Mouse (Mus musculus) stomach, postnatal 0 days (tissue): ENCODE measurements around the gene Acads. TPM values are rescaled to one million over a fixed set of nuclear protein-coding genes. Genes with fewer than 3 reads are reported as not detected.

Source experiments
- ATAC-seq: fragments of 200-750 bp; cut with Nextera tagmentation; 2 replicates; pipeline ENCODE4 v1.8.0; 2017; ENCODE audit not compliant: low FRiP score, low TSS enrichment
- DNase-seq: peaks from one replicate; pipeline ENCODE4 v3.0.0-alpha.2; 2016; ENCODE audit warnings: low spot score
- H3K27ac ChIP-seq: fragments of 300-500 bp; sonication (generic); replicated peaks from 2 replicates; pipeline ENCODE4 v1.5.1; 2014; ENCODE audit warnings: mild to moderate bottlenecking, control low read depth
- H3K27me3 ChIP-seq: fragments of 300-500 bp; sonication (generic); 2 replicates; pipeline ENCODE4 v1.6.1; 2014; ENCODE audit warnings: low read length; ENCODE audit not compliant: control insufficient read depth, insufficient read depth
- H3K36me3 ChIP-seq: fragments of 300-500 bp; sonication (generic); 2 replicates; pipeline ENCODE4 v1.6.1; 2014; ENCODE audit warnings: low read length, mixed read lengths; ENCODE audit not compliant: control insufficient read depth, insufficient read depth
- H3K4me1 ChIP-seq: fragments of 300-500 bp; sonication (generic); replicated peaks from 2 replicates; pipeline ENCODE4 v1.6.1; 2014; ENCODE audit warnings: antibody characterized with exemption; ENCODE audit not compliant: control insufficient read depth, insufficient read depth
- H3K4me2 ChIP-seq: fragments of 300-500 bp; sonication (generic); replicated peaks from 2 replicates; pipeline ENCODE4 v1.6.1; 2014; ENCODE audit warnings: low read depth, mild to moderate bottlenecking, control low read depth, moderate library complexity
- H3K4me3 ChIP-seq: fragments of 300-500 bp; sonication (generic); 2 replicates; pipeline ENCODE4 v1.5.1; 2014; ENCODE audit warnings: low read depth, low read length, control low read depth
- H3K9ac ChIP-seq: fragments of 300-500 bp; sonication (generic); 2 replicates; pipeline ENCODE4 v1.6.1; 2014; ENCODE audit warnings: mild to moderate bottlenecking, low read length, control low read depth, mixed read lengths
- H3K9me3 ChIP-seq: fragments of 300-500 bp; sonication (generic); 2 replicates; pipeline ENCODE4 v1.6.1; 2016; ENCODE audit warnings: low read length; ENCODE audit not compliant: control insufficient read depth
- CTCF ChIP-seq: IDR thresholded peaks from 2 replicates; pipeline ENCODE4 v1.5.1; 2016; ENCODE audit warnings: antibody characterized with exemption, low read depth, mild to moderate bottlenecking, moderate library complexity
- EP300 ChIP-seq: optimal IDR thresholded peaks from 2 replicates; pipeline ENCODE3; 2016; ENCODE audit warnings: antibody characterized with exemption
- WGBS: fragments of 180-500 bp; shearing (Covaris S2); extraction: QIAGEN DNeasy Blood & Tissue Kit; methylation state at CpG from one replicate; pipeline ENCODE4 v1.1.7; 2014; 5-methylcytosine and 5-hydroxymethylcytosine counted together
- polyA plus RNA-seq: library from polyadenylated mRNA; unstranded; fragments of >200 nt; fragmentation: Nextera tagmentation; extraction: Ambion mirVana; gene quantifications from 2 replicates; pipeline ENCODE4 v1.2.1, GENCODE M21; 2015

Acads gene
- polyA plus RNA-seq, 1 experiment from 2014 or later: 70.6 TPM

- peaks cover under 1% of the 10 kb centered on the region; the same call in 1 of the 2 replicates for H3K36me3 ChIP-seq
- DNase-seq: no peak
- H3K27me3 ChIP-seq: no peaks in the 10 kb centered on the region
- TF ChIP-seq CTCF (no peak), EP300 (no peak)
- H3K27ac ChIP-seq: no peak overlapping the region
- no peak overlapping the region for H3K4me3 ChIP-seq
- no peak overlapping the region for H3K9ac ChIP-seq
- no peaks in the 10 kb centered on the region for H3K4me1 ChIP-seq
- ATAC-seq: no peak
- no peaks in the 10 kb centered on the region for H3K9me3 ChIP-seq
- H3K4me2 ChIP-seq: no peak overlapping the region
- 91% methylated on average over 9 of the region's 9 CpGs for WGBS
These were observed 23.1 kb upstream of the Acads start for GRCm38 (mm10) chr5:115142166-115142697.

GRCm38 (mm10) chr5:115140726-115141125 lies 21.6 kb upstream of the Acads start:
- ATAC-seq (no peak), DNase-seq (no peak)
- no peak overlapping the region for H3K27ac ChIP-seq
- no peak overlapping the region for H3K4me2 ChIP-seq
- TF ChIP-seq EP300 (no peak), CTCF (no peak)
- 41% methylated on average over 3 of the region's 3 CpGs for WGBS
- H3K4me1 ChIP-seq: no peaks in the 10 kb centered on the region
- no peaks in the 10 kb centered on the region for H3K27me3 ChIP-seq
- no peak overlapping the region for H3K9ac ChIP-seq
- no peaks in the 10 kb centered on the region for H3K36me3 ChIP-seq
- H3K4me3 ChIP-seq: no peak overlapping the region
- no peaks in the 10 kb centered on the region for H3K9me3 ChIP-seq

GRCm38 (mm10) chr5:115139124-115139523 lies 20.0 kb upstream of the Acads start:
- no peak for DNase-seq
- TF ChIP-seq EP300 (no peak), CTCF (peak; percentile 15; the same call in 1 of the 2 replicates)
- Histone ChIP-seq H3K4me1 (no peaks in the 10 kb centered on the region), H3K36me3 (no peaks in the 10 kb centered on the region), H3K4me2 (no peak overlapping the region), H3K9ac (no peak overlapping the region), H3K27me3 (no peaks in the 10 kb centered on the region), H3K4me3 (no peak overlapping the region), H3K9me3 (no peaks in the 10 kb centered on the region), H3K27ac (no peak overlapping the region)
- 59% methylated on average over 4 of the region's 4 CpGs for WGBS
- ATAC-seq: no peak

- Histone ChIP-seq H3K4me2 (peak within 1 kb of the TSS; percentile 99), H3K27ac (0 out of 2 replicates have a peak within 1 kb of the TSS, but pooled peaks have one; percentile 35), H3K4me1 (no peaks in the 10 kb centered on the region; the same call in 1 of the 2 replicates), H3K9ac (peak within 1 kb of the TSS; percentile 83), H3K4me3 (peak within 1 kb of the TSS; percentile 92), H3K9me3 (no peaks in the 10 kb centered on the region), H3K27me3 (no peaks in the 10 kb centered on the region), H3K36me3 (0 out of 2 replicates have a peak, but pooled peaks cover 3% of the 10 kb centered on the region)
- TF ChIP-seq EP300: no peak
- no peak for TF ChIP-seq CTCF
- under 1% methylated on average over 50 of the region's 81 CpGs for whole genome bisulfite sequencing
- ATAC-seq (peak; percentile 97), DNase-seq (peak; percentile 93)
These were observed 15.4 kb upstream of the Acads start, which contains the start of gene Unc119b for GRCm38 (mm10) chr5:115134234-115135165. Gene Unc119b (minus strand): TSS chr5:115134975.

GRCm38 (mm10) chr5:115133358-115134066 lies 14.4 kb upstream of the Acads start:
- H3K9me3 ChIP-seq: no peaks in the 10 kb centered on the region
- TF ChIP-seq EP300 (no peak), CTCF (no peak)
- H3K27me3 ChIP-seq: no peaks in the 10 kb centered on the region
- H3K4me3 ChIP-seq: peak overlapping the region; percentile 92
- H3K36me3 ChIP-seq: 0 out of 2 replicates have a peak, but pooled peaks cover 3% of the 10 kb centered on the region
- H3K4me1 ChIP-seq: no peaks in the 10 kb centered on the region; the same call in 1 of the 2 replicates
- H3K27ac ChIP-seq: no peak overlapping the region
- H3K9ac ChIP-seq: no peak overlapping the region
- peak overlapping the region; percentile 99 for H3K4me2 ChIP-seq
- 57% methylated on average over 6 of the region's 6 CpGs for WGBS
- DNase-seq: no peak
- ATAC-seq: no peak
